Mouse (Mus musculus): ENCODE data around the gene Fbxl7.

DNA sequence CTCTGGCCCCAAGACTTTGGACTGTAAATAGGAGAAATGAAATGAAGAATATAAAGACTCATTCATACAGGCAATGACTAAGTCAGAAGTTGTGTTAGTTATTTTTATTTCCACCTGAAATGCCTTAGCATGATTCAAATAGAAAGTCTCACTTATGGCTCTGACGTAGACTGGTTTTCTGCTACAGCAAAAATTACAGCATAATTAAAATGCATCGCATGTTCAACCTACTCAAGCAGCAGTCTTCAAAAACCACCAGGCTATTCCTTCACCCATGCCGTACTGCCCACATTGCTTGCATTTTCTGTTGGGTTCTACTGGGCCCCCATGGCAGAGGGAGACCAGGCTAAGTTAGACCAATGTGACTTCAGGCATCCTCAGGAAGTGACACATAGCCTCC is 146.9 kb downstream of the Fbxl7 start:
- TF ChIP-seq CTCF (IDR thresholded peaks at IDR 0.05; ENCODE audit: borderline replicate concordance, insufficient read depth, low read depth, low read length) (no peak), POLR2A (IDR thresholded peaks at IDR 0.05; ENCODE audit: borderline replicate concordance, insufficient read depth, low read length) (no peak)
